Mouse (Mus musculus) retina, embryonic 14.5 days (tissue): ENCODE measurements at regions not wholly inside any gene's neighbourhood (a gene's known extent, or its start where the extent isn't known, plus 50 kb on each side); places are given as distances from the start of the nearest gene placed in this dataset.

Experiments used
- DNase-seq: peaks from one replicate; pipeline ENCODE4 v3.0.0-alpha.2; 2015; ENCODE audit warnings: low spot score

- no peak for DNase-seq
These were observed 135.2 kb upstream of the Meis2 start for GRCm38 (mm10) chr2:116200795-116201194.

DNA sequence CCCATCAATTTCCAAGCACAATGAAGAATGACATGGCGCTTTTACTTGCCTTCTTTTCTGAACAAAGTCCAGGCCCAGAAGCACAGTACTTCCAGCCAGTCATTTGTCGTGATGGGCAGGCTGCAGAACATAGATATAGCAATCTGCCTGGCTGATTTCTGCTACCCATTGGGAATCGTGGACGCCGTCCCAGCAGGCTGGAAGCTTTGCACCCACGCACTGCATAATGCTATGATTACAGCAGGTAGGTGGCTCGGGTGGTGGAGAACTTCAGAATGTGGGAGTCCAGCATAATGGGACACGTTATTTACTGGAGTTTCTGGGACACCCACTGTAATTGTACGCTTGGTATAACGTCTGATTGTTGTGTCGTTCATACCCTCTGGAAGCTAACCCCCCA lies 116.2 kb upstream of the Meis2 start:
- no peak for DNase-seq

DNA sequence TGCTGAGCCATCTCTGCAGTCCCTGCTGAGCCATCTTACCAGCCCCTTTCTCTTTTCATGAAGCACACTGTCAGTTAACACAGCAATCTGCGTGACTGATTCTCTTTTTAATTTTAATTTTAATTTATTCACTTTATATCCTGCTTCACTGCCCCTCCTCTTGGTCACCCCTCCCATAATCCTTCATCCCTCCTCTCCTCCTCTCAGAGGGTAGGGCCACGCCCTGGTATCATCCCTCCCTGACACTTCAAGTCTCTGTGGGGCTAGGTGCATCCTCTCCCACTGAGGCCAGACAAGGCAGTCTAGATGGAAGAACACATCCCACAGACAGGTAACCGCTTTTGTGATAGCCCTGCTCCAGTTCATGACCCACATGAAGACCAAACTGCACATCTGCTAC lies 111.5 kb upstream of the Meis2 start:
- no peak for DNase-seq

GRCm38 (mm10) chr2:116165871-116166770 lies 100.5 kb upstream of the Meis2 start:
- no peak for DNase-seq
